Mouse (Mus musculus) thymus, adult 2 months (tissue): ENCODE data around the gene Anapc5.

ENCODE experiments used
- CTCF ChIP-seq: fragments of 200-500 bp; IDR thresholded peaks from 2 replicates; pipeline ENCODE4 v1.5.1; 2012; ENCODE audit warnings: mild to moderate bottlenecking, control low read depth, low read length, moderate library complexity, borderline replicate concordance; ENCODE audit not compliant: control insufficient read depth, poor library complexity, insufficient read depth; ENCODE audit errors: extremely low read depth
- POLR2A ChIP-seq: fragments of 200-500 bp; IDR thresholded peaks from 2 replicates; pipeline ENCODE4 v1.6.1; 2012; ENCODE audit warnings: mild to moderate bottlenecking, low read length, control low read depth, moderate library complexity; ENCODE audit not compliant: control insufficient read depth, poor library complexity, insufficient read depth; ENCODE audit errors: extremely low read depth

DNA sequence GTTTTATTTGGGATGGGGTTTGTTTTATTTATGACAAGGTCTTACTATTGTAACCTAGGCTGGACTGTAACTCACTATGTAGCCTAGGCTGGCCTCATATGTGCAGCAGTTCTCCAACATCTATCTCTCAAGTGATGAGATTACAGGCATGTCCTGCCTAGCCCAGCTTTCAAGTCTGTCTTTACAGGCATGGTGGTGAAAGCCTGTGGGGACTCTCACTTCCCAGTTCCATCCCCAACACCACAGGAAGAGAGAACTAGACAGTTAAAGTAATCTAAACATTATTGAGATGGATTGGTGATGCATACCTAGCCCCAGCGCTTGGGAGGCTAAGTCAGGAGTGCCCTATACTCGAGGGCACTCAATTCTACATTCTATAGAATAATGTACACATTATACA is 32.4 kb downstream of the Anapc5 start:
- TF ChIP-seq CTCF (no peak), POLR2A (no peak)
